Mouse (Mus musculus) thymus, adult 2 months (tissue): ENCODE measurements at regions not wholly inside any gene's neighbourhood (a gene's known extent, or its start where the extent isn't known, plus 50 kb on each side); places are given as distances from the start of the nearest gene placed in this dataset.

ENCODE experiments used
- DNase-seq: peaks from one replicate; pipeline ENCODE4 v3.0.0; 2021
- H3K27ac ChIP-seq: fragments of 200-500 bp; 2 replicates; pipeline ENCODE4 v1.5.1; 2012; ENCODE audit warnings: low read length, control low read depth; ENCODE audit not compliant: control insufficient read depth, insufficient read depth
- H3K27me3 ChIP-seq: fragments of 200-500 bp; 2 replicates; pipeline ENCODE4 v1.6.1; 2012; ENCODE audit warnings: mild to moderate bottlenecking, low read length, moderate library complexity, mixed read lengths; ENCODE audit not compliant: control insufficient read depth, insufficient read depth
- H3K36me3 ChIP-seq: fragments of 200-500 bp; 2 replicates; pipeline ENCODE4 v1.6.1; 2012; ENCODE audit warnings: mild to moderate bottlenecking, low read length, moderate library complexity; ENCODE audit not compliant: control insufficient read depth, insufficient read depth
- H3K4me1 ChIP-seq: fragments of 200-500 bp; replicated peaks from 2 replicates; pipeline ENCODE4 v1.6.1; 2012; ENCODE audit warnings: low read length; ENCODE audit not compliant: control insufficient read depth, insufficient read depth
- H3K4me3 ChIP-seq: fragments of 200-500 bp; 2 replicates; pipeline ENCODE4 v1.5.1; 2012; ENCODE audit warnings: mild to moderate bottlenecking, low read length, control low read depth, moderate library complexity; ENCODE audit not compliant: control insufficient read depth, insufficient read depth
- CTCF ChIP-seq: fragments of 200-500 bp; IDR thresholded peaks from 2 replicates; pipeline ENCODE4 v1.5.1; 2012; ENCODE audit warnings: mild to moderate bottlenecking, control low read depth, low read length, moderate library complexity, borderline replicate concordance; ENCODE audit not compliant: control insufficient read depth, poor library complexity, insufficient read depth; ENCODE audit errors: extremely low read depth
- POLR2A ChIP-seq: fragments of 200-500 bp; IDR thresholded peaks from 2 replicates; pipeline ENCODE4 v1.6.1; 2012; ENCODE audit warnings: mild to moderate bottlenecking, low read length, control low read depth, moderate library complexity; ENCODE audit not compliant: control insufficient read depth, poor library complexity, insufficient read depth; ENCODE audit errors: extremely low read depth
- WGBS: fragments of 180-500 bp; shearing (Covaris S2); methylation state at CpG from one replicate; pipeline ENCODE4 v1.1.7; 2018; 5-methylcytosine and 5-hydroxymethylcytosine counted together

- no peaks in the 10 kb centered on the region for H3K36me3 ChIP-seq
- H3K4me1 ChIP-seq: no peaks in the 10 kb centered on the region
- H3K27ac ChIP-seq: no peak overlapping the region
- H3K4me3 ChIP-seq: no peak overlapping the region
- no peak for TF ChIP-seq CTCF
- TF ChIP-seq POLR2A: no peak
- no peak for DNase-seq
- H3K27me3 ChIP-seq: no peaks in the 10 kb centered on the region
- 40% methylated on average over 8 of the region's 8 CpGs for WGBS
Measured at GRCm38 (mm10) chr8:78054920-78055319, 158.2 kb upstream of the Ttc29 start.

GRCm38 (mm10) chr8:78055531-78055930 is 157.6 kb upstream of the Ttc29 start:
- H3K27ac ChIP-seq: no peak overlapping the region
- H3K4me3 ChIP-seq: no peak overlapping the region
- H3K27me3 ChIP-seq: no peaks in the 10 kb centered on the region
- H3K36me3 ChIP-seq: no peaks in the 10 kb centered on the region
- WGBS: 90% methylated on average over 3 of the region's 3 CpGs
- TF ChIP-seq POLR2A (no peak), CTCF (no peak)
- DNase-seq: no peak
- no peaks in the 10 kb centered on the region for H3K4me1 ChIP-seq

GRCm38 (mm10) chr8:78057357-78057756 is 155.7 kb upstream of the Ttc29 start:
- 53% methylated on average over 4 of the region's 4 CpGs for WGBS

GRCm38 (mm10) chr8:78061827-78062719 is 151.0 kb upstream of the Ttc29 start:
- 61% methylated on average over 9 of the region's 9 CpGs for WGBS
- no peak for DNase-seq

More at GRCm38 (mm10) chr8:78057357-78057756, 155.7 kb upstream of the Ttc29 start:
- no peak for TF ChIP-seq CTCF
- TF ChIP-seq POLR2A: no peak
- H3K27me3 ChIP-seq: no peaks in the 10 kb centered on the region
- no peaks in the 10 kb centered on the region for H3K36me3 ChIP-seq
- DNase-seq: no peak
- H3K27ac ChIP-seq: no peak overlapping the region
- no peak overlapping the region for H3K4me3 ChIP-seq
- no peaks in the 10 kb centered on the region for H3K4me1 ChIP-seq

GRCm38 (mm10) chr8:78063529-78063928 is 149.6 kb upstream of the Ttc29 start:
- 10% methylated on average over 13 of the region's 13 CpGs for WGBS
- Histone ChIP-seq H3K27ac (no peak overlapping the region), H3K4me1 (no peaks in the 10 kb centered on the region), H3K4me3 (no peak overlapping the region), H3K36me3 (no peaks in the 10 kb centered on the region), H3K27me3 (no peaks in the 10 kb centered on the region)
- TF ChIP-seq CTCF: no peak
- TF ChIP-seq POLR2A: no peak
- no peak for DNase-seq

More at GRCm38 (mm10) chr8:78061827-78062719, 151.0 kb upstream of the Ttc29 start:
- Histone ChIP-seq H3K36me3 (no peaks in the 10 kb centered on the region), H3K4me3 (no peak overlapping the region), H3K4me1 (no peaks in the 10 kb centered on the region), H3K27me3 (no peaks in the 10 kb centered on the region), H3K27ac (no peak overlapping the region)
- TF ChIP-seq POLR2A (no peak), CTCF (no peak)

- WGBS: 38% methylated on average over 13 of the region's 13 CpGs
- H3K4me1 ChIP-seq: no peaks in the 10 kb centered on the region
- no peaks in the 10 kb centered on the region for H3K27me3 ChIP-seq
- TF ChIP-seq POLR2A (no peak), CTCF (no peak)
- no peaks in the 10 kb centered on the region for H3K36me3 ChIP-seq
- H3K4me3 ChIP-seq: no peak overlapping the region
- no peak overlapping the region for H3K27ac ChIP-seq
- no peak for DNase-seq
Measured at GRCm38 (mm10) chr8:78064161-78064560, 148.9 kb upstream of the Ttc29 start.
